Mouse (Mus musculus): ENCODE results near the gene Gas7. TPM values are rescaled to one million over a fixed set of nuclear protein-coding genes. Genes with fewer than 3 reads are reported as not detected.

The Gas7 gene
- polyA plus RNA-seq, 1 experiment from 2014 or later, result 8.4 TPM

DNA sequence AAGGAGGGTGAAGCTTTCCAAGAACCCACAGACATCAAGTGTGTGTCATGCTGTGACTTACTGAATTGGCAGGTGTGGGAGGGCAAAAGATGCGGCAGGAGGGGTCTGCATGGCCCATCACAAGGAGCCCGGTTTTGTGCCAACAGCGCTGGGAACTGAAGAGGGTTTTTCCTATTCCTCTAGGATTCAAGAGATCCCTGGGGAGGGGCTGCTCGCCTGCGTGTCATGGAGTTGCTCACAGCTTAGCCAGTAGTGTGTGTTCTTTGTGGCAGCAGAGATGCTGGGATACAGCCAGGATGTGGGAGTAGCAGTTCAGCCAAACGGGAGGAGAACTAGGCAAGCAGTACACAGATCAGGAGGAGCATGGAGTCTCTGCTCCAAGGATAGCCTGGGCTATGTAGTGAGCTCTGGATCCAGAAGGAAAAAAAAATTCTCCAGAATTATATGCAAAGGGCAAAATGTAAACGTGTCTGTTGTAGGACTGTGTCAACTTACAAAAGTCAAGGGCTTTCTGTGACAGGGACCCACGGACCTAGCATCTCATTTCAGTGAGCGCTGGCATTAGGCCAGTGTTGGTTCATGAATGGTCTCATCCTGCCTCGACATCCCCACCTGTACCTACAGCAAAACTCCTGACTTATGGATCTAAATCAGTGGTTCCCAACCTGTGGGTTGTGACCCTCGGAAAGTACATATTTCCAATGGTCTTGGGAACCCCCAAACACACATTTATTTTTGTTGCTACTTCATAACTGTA lies 193.6 kb downstream of the Gas7 start:
- H3K27me3 ChIP-seq (replicated peaks), result no peaks in the 10 kb centered on the region
- no peak for ATAC-seq (ENCODE audit: extremely low read depth, insufficient number of reproducible peaks, low FRiP score, low TSS enrichment)

GRCm38 (mm10) chr11:67649971-67650707 lies 194.9 kb downstream of the Gas7 start:
- H3K27me3 ChIP-seq (replicated peaks), result no peaks in the 10 kb centered on the region
- no peak overlapping the region for H3K4me2 ChIP-seq
- H3K4me1 ChIP-seq, result peaks cover 14% of the 10 kb centered on the region
- no peak overlapping the region for H3K4me3 ChIP-seq
- 51% methylated on average over 10 of the region's 10 CpGs for WGBS
- no peaks in the 10 kb centered on the region for H3K36me3 ChIP-seq
- ATAC-seq (ENCODE audit: extremely low read depth, insufficient number of reproducible peaks, low FRiP score, low TSS enrichment), result no peak
- no peaks in the 10 kb centered on the region for H3K9me3 ChIP-seq
- H3K9ac ChIP-seq, result no peak overlapping the region
- no peak overlapping the region for H3K27ac ChIP-seq (replicated peaks)

More for the DNA sequence above, 193.6 kb downstream of the Gas7 start:
- WGBS, result 66% methylated on average over 11 of the region's 11 CpGs
- H3K27ac ChIP-seq (replicated peaks), result no peak overlapping the region
- H3K9me3 ChIP-seq, result no peaks in the 10 kb centered on the region
- peaks cover 13% of the 10 kb centered on the region for H3K4me1 ChIP-seq
- no peak overlapping the region for H3K4me3 ChIP-seq
- no peak overlapping the region for H3K9ac ChIP-seq
- no peak overlapping the region for H3K4me2 ChIP-seq
- no peaks in the 10 kb centered on the region for H3K36me3 ChIP-seq

DNA sequence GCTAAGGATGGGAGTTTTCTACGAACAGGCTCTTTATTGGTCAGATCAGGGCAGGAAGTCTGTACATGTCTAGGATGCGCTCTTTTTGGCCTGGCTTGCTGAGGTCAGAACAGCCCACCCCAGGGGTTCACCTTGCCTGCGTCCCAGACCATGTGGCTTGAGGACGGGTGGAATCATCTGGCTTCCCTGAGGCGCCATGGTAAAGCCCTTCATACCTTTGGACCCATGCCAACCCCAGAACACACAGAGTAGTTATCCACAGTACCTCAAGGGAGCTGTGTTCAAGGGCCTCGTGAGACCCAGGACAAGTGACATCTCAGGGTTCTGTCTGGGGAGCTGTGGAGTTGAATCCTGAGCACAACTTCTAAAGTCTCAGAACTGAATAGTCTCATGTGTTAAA lies 196.5 kb downstream of the Gas7 start:
- Histone ChIP-seq H3K9ac (no peak overlapping the region), H3K4me2 (no peak overlapping the region), H3K4me1 (peaks cover 21% of the 10 kb centered on the region), H3K27me3 (replicated peaks) (no peaks in the 10 kb centered on the region), H3K4me3 (no peak overlapping the region), H3K27ac (replicated peaks) (no peak overlapping the region), H3K9me3 (no peaks in the 10 kb centered on the region), H3K36me3 (no peaks in the 10 kb centered on the region)
- WGBS, result 69% methylated on average over 6 of the region's 6 CpGs
- ATAC-seq (ENCODE audit: extremely low read depth, insufficient number of reproducible peaks, low FRiP score, low TSS enrichment), result no peak

DNA sequence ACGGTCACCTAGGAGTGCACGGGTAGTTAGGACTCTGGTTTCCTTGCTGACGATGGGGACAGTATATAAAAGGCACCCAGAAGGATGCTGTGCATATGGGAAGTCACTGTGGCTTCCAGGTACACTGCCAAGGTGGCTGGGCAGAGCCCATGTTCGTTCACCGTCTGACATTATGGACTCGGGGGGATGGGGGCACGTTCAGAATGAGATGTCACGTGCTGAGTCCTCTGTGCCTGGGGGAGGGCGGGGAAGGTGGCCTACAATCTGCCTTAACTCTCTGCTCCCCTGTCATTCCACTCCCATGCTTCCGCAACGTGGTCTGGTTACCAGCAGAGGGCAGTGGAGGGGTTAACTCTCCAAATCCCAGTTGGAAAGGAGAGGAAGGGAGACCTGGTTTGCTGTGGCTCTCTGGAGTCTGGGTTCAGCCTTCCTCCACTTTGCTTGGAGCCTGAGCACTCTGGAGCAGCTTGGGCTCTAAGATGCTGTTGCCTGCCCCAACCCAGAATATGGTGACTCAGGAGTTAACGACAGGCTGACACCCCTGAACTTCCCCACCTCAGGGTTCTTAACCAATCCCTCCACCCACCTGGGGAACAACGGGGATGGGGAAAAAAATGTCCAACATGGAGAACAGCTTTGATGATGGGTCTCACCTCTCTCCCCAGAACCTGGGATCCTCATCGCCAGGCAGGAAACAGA lies 197.1 kb downstream of the Gas7 start:
- no peak overlapping the region for H3K27ac ChIP-seq (replicated peaks)
- H3K4me3 ChIP-seq, result no peak overlapping the region
- H3K4me2 ChIP-seq, result no peak overlapping the region
- H3K9me3 ChIP-seq, result no peaks in the 10 kb centered on the region
- no peak for ATAC-seq (ENCODE audit: extremely low read depth, insufficient number of reproducible peaks, low FRiP score, low TSS enrichment)
- H3K9ac ChIP-seq, result 0 out of 2 replicates have a peak overlapping the region, but pooled peaks have one; percentile 3
- no peaks in the 10 kb centered on the region for H3K27me3 ChIP-seq (replicated peaks)
- peaks cover 21% of the 10 kb centered on the region for H3K4me1 ChIP-seq
- no peaks in the 10 kb centered on the region for H3K36me3 ChIP-seq
- WGBS, result 19% methylated on average over 14 of the region's 14 CpGs

DNA sequence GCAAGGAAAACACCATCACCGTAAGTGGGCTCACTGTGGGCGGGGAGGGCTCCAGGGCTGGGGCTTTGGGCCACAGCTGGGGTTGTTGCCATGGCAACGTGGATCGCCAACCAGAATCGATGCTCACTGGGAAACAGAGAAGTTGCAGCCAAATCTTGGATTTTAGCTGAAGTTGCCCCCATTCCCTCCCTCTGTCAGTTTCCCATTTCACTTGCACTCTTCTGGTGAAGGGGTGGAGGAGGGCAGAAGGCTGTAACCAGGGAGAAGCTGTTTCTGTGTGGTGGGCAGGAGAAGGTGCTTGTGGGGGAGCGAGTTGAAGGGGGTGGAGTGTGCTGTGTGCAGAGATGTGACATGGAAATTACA lies 197.6 kb downstream of the Gas7 start:
- no peaks in the 10 kb centered on the region for H3K9me3 ChIP-seq
- H3K9ac ChIP-seq, result 0 out of 2 replicates have a peak overlapping the region, but pooled peaks have one; percentile 3
- no peak overlapping the region for H3K4me3 ChIP-seq
- no peaks in the 10 kb centered on the region for H3K27me3 ChIP-seq (replicated peaks)
- no peak overlapping the region for H3K27ac ChIP-seq (replicated peaks)
- WGBS, result 45% methylated on average over 6 of the region's 6 CpGs
- peaks cover 21% of the 10 kb centered on the region for H3K4me1 ChIP-seq
- no peak for ATAC-seq (ENCODE audit: extremely low read depth, insufficient number of reproducible peaks, low FRiP score, low TSS enrichment)
- H3K36me3 ChIP-seq, result no peaks in the 10 kb centered on the region
- no peak overlapping the region for H3K4me2 ChIP-seq

- no peak for ATAC-seq (ENCODE audit: extremely low read depth, insufficient number of reproducible peaks, low FRiP score, low TSS enrichment)
- 77% methylated on average over 9 of the region's 9 CpGs for WGBS
Observed at GRCm38 (mm10) chr11:67653521-67654090, 198.4 kb downstream of the Gas7 start.

DNA sequence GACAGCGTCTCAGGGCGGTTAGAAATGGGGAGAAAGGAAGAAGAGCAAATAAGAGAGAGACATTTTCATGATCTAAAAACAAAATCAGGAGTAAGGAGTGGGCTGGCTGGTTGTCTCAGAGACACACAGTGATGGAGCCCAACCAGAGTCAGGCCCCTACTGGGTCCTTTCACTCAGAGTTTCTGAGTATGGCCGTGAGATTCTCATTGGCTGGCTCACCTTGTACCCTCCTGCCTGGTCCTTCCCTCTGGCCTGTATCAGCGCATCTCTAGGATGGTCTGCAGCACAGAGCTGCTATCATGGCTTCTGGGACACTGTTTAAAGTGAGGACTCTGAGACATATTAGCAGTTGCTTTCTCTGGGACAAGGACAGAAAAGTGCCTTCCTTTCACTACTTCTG lies 199.3 kb downstream of the Gas7 start:
- H3K4me1 ChIP-seq, result peaks cover 21% of the 10 kb centered on the region
- H3K36me3 ChIP-seq, result no peaks in the 10 kb centered on the region
- no peaks in the 10 kb centered on the region for H3K9me3 ChIP-seq
- ATAC-seq (ENCODE audit: extremely low read depth, insufficient number of reproducible peaks, low FRiP score, low TSS enrichment), result no peak
- H3K27ac ChIP-seq (replicated peaks), result no peak overlapping the region
- H3K4me2 ChIP-seq, result no peak overlapping the region
- no peak overlapping the region for H3K9ac ChIP-seq
- H3K4me3 ChIP-seq, result no peak overlapping the region
- 85% methylated on average over 4 of the region's 4 CpGs for WGBS
- no peaks in the 10 kb centered on the region for H3K27me3 ChIP-seq (replicated peaks)

More at GRCm38 (mm10) chr11:67653521-67654090, 198.4 kb downstream of the Gas7 start:
- Histone ChIP-seq H3K36me3 (no peaks in the 10 kb centered on the region), H3K9me3 (no peaks in the 10 kb centered on the region), H3K4me1 (peaks cover 21% of the 10 kb centered on the region), H3K4me3 (no peak overlapping the region), H3K9ac (no peak overlapping the region), H3K27me3 (replicated peaks) (no peaks in the 10 kb centered on the region), H3K4me2 (no peak overlapping the region), H3K27ac (replicated peaks) (no peak overlapping the region)

DNA sequence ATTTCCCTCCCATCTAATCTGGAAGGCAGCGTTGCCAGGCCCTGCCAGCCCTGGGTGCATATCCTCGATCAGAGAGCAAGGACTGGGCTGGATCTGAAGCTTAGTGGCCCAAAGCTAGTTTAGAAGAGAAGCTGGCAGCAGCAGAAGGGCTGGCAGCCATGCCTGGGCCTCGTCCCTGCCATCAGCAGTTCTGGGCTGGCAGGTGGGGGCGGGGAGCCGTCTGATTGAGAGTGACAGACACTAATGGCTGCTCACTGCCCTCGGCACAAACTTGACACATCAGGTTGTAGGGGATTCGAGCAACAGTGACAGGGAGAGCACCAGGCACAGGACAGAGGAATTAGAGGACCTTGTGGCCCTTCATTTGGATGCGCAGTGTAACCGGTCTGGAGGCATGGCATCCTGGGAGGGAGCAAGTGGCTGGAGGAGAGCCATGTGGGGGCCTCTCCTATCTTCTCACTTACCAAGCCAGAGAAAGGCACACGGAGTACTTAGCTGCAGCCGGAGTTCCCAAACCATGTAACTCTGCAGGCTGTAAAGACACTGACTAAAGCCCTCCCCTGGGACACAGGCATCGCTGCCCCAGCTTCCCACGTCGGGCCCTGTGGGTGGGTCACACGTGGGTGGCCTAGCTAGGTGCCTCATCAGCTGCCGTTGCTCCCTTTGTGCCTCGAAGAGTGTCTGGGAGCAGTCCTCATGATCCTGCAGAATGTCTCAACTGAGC lies 200.2 kb downstream of the Gas7 start:
- 59% methylated on average over 17 of the region's 17 CpGs for WGBS
- H3K9me3 ChIP-seq, result no peaks in the 10 kb centered on the region
- H3K4me3 ChIP-seq, result no peak overlapping the region
- no peak overlapping the region for H3K27ac ChIP-seq (replicated peaks)
- H3K27me3 ChIP-seq (replicated peaks), result no peaks in the 10 kb centered on the region
- H3K4me1 ChIP-seq, result peaks cover 21% of the 10 kb centered on the region
- H3K4me2 ChIP-seq, result no peak overlapping the region
- ATAC-seq (ENCODE audit: extremely low read depth, insufficient number of reproducible peaks, low FRiP score, low TSS enrichment), result no peak
- no peaks in the 10 kb centered on the region for H3K36me3 ChIP-seq
- H3K9ac ChIP-seq, result peak overlapping the region; percentile 4; the same call in 1 of the 2 replicates

DNA sequence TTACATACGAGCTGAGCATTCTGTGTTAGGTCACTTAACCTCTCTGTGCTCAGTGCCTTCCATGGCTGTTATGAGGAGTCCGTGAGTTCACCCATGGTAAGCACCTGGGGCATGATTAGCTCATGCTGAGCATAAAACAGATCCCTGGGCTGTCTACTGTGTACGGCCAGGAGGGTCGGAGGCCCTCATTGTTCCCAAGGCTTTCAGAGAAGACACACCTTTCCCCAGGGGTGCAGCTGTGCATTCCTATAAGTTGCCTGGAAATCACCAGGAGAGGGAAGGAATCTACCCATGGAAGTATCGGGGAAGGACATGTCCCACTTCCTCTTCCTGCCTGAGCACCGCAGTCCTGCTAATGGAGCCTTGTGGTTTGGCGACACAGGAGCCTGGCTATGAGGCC lies 201.1 kb downstream of the Gas7 start:
- 76% methylated on average over 7 of the region's 7 CpGs for WGBS
- H3K27ac ChIP-seq (replicated peaks), result no peak overlapping the region
- ATAC-seq (ENCODE audit: extremely low read depth, insufficient number of reproducible peaks, low FRiP score, low TSS enrichment), result no peak
- no peak overlapping the region for H3K9ac ChIP-seq
- no peak overlapping the region for H3K4me2 ChIP-seq
- no peaks in the 10 kb centered on the region for H3K9me3 ChIP-seq
- no peaks in the 10 kb centered on the region for H3K27me3 ChIP-seq (replicated peaks)
- no peak overlapping the region for H3K4me3 ChIP-seq
- peaks cover 21% of the 10 kb centered on the region for H3K4me1 ChIP-seq
- H3K36me3 ChIP-seq, result no peaks in the 10 kb centered on the region

DNA sequence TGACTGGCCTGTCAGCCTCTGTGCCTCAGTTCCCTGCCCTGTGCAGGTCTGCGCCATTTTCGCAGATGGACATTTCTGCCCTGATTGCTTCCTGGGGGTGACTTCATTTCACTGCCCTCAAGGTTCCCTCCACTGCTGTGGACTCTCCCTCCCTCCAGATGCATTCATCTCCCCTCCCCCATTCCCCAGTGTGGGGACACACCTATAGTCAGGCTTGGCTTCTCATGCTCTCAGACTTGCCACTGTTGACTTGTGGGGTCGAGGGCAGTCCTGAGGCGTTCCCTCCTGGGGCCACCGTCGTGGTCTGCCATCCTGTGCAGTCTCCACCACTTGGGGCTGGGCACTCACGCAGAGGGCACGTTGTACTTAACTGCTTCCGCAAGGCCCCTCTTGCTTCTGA lies 201.6 kb downstream of the Gas7 start:
- Histone ChIP-seq H3K9ac (no peak overlapping the region), H3K27me3 (replicated peaks) (no peaks in the 10 kb centered on the region), H3K4me3 (no peak overlapping the region), H3K27ac (replicated peaks) (no peak overlapping the region), H3K4me2 (no peak overlapping the region), H3K36me3 (no peaks in the 10 kb centered on the region), H3K4me1 (peaks cover 20% of the 10 kb centered on the region), H3K9me3 (no peaks in the 10 kb centered on the region)
- ATAC-seq (ENCODE audit: extremely low read depth, insufficient number of reproducible peaks, low FRiP score, low TSS enrichment), result no peak
- 88% methylated on average over 9 of the region's 9 CpGs for WGBS
